Mouse (Mus musculus): Measurements from ENCODE around the gene Gas6. TPM values are rescaled to one million over a fixed set of nuclear protein-coding genes. Genes with fewer than 3 reads are reported as not detected.

Gas6 gene
- total RNA-seq, 1 experiment from 2014 or later = 166 TPM

DNA sequence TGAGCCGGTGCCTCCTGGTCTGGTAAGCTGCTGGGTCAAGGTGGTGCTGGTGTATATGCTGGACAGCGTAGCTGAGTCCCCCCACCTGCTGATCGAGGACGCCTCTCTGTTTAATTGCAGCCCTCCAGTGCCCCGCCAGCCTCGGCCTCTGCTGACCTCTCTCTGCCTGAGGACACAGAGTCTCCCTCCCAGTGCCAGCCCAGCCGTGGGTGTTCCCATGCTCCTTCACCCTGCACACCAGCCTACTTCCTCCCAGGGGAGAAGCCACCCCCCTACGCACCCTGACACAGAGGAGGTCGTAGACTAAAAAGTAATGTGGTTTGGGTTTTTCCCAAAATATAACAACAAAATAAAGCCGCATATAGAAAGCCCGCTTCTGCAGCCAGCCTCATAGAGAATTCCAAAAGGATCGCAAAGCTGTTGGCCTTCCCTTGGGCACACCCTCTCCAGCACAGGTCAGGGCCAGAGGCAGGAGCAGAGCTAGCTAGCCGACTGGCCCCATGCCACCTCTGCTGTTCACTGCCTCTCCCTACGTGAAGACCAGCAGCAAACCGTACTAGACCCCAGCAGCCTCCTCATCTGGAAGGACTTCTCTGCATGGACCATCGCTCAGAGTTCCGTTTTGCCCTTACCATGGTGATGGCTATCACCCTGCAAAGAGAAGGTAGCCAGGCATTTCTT is 33.1 kb downstream of the Gas6 start:
- DNase-seq = peak; percentile 58

DNA sequence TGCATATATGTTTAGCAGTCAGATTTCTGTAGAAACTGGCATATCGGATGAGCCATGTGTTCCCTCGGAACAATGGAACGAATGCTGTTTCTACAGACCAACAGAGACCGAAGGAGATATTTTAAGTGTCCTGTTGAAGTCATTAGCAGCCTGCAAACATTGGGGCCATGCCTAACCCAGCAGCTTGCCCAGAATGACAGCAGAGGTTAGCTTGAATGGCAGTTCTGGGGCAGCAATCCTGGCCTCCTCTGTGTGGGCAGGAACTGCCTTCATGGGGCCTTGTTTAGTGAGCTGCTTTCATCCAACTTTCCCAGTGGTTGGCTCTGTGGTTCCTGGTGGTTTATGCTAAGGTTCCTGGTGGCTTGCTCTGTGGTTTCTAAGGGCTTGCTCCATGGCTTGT is 34.9 kb downstream of the Gas6 start:
- DNase-seq = no peak

DNA sequence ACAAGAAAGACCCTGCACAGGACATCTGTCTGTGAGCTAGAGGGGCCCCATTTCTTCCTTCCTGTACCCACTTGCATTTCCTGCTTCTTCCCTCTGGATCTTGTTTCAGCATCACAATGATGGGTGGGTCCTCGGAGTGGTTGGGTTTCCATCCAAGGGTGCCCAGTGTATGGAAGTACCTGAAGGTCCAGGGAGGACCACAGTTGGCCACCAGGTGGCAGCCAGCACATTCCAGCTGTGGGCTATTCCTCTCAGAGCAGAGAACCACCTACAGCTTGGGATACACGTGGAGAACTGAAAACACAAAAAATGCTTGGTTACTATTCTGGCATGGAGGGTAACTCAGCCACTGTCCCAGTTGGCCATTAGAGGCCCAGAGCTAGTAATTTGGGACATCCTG is 39.0 kb downstream of the Gas6 start:
- DNase-seq = peak; percentile 78

DNA sequence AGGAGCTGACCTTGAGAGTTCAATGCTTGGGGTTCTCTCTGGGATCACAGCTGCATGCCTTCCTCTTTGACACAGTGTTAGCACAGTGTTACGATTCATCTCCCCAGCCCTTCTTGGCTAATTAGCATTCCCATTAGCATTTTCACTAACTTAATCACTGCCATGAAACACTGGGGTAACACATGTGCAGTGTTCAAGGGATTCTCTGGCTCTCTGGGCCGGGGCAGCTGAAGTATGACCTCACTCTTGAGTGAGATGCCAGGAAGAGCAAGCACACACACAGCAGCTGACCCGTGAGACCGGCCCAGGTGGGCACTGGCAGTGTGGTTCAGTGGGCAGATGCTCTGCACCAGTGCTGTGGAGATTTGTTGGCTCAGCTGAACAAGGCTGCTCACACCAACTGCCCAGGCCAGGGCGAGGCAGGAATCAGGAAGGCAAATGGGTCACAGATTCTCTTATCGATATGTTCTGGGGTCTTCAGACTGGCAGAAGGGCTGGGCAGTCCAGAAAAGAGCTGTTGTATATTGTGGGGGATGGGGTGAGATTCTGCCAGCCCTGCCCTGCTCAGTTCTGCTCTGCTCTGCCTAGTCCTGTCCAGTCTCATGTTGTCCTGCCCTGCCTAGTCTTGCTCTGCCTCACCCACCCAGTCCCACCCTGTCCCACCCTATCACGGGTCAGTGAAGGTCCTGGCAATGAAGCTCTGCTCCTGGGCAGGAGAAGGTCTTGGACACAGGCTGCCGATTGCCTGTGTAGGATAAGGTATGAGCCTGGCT is 39.8 kb downstream of the Gas6 start:
- DNase-seq = no peak

DNA sequence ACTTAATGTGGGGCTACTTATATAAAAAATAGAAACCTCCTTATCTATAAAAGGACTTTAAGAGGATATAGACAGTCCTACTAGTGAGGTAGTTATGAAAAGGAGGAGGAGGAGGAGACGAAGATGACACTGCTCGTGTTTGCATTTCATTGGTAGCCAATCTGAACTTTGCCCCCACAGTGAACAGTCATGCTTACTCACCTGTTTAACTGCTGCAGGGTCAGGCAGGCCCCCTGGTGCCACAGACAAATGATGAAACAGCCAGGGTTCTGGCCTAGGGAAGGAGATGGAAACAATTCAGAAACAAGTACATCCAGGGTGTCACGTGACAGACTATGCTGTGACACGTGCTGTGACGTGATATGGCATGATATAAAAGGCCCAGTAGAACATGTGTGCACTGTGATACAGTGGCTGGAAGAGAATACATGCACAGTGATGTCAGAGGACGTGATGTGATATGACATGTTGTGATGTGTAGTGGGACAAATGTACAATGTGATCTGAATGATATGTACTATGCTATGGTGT is 42.5 kb downstream of the Gas6 start:
- no peak for DNase-seq

DNA sequence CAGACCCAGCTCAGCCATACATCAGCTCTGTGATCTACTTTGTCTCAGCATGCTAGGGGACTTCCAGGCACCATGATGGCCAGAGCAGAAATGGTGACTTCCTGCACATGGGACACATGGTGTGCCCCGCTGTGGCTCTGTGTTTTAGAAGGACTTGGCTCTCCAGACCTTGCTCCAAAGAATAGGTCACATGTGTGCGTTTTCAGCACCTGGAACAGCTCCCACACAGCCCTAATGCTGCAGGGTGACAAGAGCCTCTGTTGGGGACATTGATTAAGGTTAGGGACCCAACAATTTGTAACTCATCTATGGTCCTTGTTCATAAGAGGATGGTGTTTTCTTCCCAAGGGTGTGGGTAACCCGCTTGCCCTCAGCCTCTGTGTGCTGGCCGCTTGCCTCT is 46.1 kb downstream of the Gas6 start:
- peak; percentile 63 for DNase-seq

DNA sequence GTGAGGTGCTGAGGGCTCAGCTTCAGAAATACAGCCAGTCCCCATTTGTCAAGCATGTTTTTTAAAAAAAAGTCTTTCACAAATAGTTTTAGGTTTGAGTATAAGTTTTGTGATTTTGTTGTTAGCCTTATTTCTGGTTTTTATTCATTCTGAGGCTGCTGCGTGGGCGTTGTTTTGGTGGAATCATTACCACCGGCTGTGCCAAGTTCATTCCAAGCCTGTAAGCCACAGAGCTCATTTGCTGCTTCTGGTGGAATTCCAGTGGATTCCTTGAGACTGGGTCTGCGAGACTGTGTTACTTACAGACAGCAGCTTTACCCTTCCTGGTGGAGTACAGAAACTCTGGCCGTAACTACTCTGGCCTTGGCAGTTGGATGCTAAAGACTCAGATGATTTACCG is 47.8 kb downstream of the Gas6 start:
- no peak for DNase-seq

DNA sequence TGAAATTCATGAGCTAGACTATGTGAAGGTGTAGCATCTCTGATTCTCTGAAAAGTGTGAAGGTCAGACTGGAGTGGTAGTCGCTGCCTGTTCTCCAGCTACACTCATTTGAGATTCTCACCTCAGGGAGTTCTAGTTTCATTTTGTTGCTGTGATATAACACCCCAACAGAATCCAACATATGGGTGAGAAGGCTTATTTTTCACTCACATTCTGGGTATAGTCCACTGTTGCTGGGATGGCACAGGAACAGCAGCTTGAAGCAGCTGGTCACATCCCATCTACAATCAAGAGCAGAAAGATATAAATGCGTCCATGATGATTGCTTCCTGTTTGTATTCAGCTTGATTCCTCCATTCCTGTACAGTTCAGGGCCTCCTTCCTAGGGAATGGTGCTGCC is 52.1 kb downstream of the Gas6 start:
- DNase-seq = no peak

DNA sequence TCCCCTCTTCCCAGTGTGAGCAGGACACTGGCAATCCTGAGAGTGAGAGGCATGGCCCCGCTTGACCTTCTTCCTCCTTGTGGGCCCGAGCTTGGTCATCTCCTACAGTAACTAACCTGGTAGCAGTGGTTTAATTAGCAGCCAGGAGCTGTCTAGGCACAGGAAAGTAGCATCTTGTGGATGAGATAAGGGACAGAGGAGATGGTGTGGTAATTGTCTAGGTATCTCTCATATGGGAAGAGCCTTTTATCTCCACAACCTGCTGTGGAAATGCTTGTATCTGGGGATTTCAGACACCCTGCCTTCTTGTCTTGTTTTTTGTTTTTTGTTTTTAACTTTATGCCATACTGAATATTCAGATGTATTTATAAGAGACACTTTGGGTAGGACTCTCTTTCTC is 56.8 kb downstream of the Gas6 start:
- DNase-seq = no peak

DNA sequence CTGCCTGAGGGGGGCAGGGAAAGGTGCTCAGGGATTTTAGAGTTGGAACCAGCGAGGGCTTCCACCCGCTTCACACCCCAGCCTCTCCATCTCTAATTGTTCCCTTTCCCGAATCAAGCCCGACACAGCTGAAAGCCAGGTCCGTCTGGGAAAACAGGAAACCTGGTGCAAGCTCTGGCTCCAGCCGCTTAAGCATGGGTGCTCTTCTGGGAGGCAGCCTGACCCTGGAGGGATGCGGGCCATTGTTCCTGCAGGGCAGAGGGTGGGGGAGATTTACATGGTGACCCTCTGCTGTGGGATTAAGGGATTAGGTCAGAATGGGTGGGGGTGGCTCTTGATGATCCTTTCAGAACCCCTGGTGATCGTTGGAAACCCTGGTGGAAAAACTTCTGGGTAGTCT is 58.2 kb downstream of the Gas6 start:
- DNase-seq = no peak

DNA sequence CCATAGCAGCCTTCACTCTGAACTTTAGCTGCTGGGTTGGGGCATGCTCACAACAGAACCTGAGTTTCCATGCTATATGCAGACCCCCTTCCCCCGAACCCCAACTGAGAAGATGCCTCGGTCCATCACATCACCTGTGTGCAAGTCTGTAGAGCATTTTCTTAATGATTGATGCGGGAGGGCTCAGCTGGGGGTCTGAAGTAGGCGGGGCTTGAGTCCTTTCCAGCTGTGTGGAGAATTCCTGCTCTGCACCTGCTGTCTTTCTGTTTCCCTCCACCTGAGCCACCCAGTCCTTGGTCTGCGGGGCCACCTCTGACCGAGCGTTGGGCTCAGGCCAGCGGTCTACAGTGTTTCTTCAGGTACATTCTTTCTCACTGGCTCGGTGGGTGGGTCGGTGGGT is 59.4 kb downstream of the Gas6 start, which contains the start of gene Tmem255b:
Tmem255b (plus strand) TSS at position 301 of the 400 bp plus-strand sequence.
- no peak for DNase-seq

DNA sequence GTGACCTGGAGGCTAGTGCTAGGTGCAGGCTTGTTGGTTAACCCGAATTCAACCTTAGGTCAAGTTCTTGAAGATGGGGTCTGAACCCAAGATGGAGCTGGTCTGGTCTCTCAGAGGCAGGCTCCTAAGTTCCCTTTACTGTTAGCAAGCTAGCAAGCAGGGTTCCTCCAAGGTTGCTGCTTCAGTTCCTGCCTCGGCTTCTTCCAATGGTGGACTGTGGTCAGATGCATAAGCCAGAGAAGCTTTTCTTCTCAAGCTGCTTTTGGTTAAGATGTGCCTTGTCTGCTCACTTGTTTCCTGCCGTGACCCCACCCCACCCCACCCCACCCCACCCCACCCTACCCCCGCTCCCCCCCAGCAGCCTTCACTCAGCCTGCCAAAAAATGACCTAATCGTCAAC is 61.2 kb downstream of the Gas6 start:
- no peak for DNase-seq

DNA sequence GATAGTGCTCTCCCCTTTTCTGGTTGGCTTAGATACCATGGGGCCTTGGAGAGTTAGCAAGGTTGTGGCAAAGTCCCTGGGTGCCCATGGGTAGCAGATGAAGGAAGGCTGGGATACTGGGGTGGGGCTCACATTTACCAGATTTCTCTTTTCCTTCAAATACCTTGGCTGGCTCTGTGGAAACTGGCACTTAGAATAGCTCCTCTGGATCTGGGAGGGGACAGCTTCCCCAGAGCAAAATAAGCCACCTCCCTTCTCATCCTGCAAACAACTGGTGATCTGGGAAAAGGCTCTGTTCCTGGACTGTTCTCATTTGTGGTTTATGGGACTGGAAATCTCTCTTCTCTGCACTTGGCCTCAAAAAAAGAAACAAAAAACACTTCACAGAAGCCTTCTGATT is 63.4 kb downstream of the Gas6 start:
- DNase-seq = no peak

DNA sequence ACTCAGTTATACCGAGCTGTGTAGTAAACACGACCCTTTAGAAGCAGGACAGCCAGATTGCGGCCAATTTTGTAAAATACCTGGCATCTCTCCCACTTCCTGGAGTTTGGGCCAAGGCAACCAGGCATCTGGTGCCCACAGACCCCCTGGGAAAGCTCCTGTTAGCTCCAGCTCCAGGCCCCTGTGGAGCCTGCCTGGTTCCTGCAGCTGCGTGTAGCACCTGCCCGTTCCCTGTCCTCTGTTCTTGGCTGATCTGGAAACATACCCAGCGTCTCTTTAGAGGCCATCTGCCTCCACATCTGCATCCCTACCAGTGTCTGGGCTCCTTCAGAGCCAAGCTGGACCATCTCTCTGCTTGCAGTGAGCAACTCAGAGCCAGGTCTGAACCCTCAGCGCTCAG is 63.9 kb downstream of the Gas6 start:
- no peak for DNase-seq

DNA sequence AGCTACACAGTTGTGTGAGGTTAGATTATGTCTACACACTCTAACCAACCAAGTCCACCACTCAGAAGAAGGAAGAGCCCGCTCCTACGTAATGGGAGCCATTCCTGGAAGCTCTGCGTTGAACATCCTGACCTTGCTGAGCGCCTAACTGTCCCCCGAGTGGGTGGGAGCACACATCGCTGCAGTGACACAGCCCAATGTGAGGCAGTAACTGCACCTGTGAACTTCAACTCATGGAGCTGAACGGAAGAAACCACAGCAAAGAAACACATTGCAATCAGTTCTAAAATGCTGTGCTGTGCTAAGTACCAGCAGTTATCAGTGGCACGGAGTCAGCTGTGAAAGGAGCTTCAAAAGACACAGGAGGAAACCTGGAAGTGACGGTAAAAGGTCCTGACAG is 66.1 kb downstream of the Gas6 start:
- no peak for DNase-seq

DNA sequence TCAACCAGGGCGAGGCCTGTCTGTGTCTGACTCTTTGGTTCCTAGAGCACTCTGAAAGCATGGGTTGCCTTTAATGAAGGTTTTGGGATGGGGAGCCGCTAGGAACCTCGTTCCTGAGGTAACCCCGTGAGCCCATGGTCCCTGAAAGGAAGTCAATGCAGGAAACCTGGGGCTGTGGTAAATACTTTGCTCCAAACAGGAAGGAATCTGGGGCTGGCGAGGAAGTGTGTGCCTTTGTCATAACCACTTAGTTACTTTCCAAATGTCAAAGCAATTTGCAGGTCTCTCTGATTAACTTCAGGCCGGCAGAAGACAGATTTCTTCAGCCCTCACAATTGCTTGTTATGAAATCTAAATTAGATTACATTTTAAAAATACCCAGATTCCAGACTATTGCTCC is 66.9 kb downstream of the Gas6 start:
- DNase-seq = no peak

DNA sequence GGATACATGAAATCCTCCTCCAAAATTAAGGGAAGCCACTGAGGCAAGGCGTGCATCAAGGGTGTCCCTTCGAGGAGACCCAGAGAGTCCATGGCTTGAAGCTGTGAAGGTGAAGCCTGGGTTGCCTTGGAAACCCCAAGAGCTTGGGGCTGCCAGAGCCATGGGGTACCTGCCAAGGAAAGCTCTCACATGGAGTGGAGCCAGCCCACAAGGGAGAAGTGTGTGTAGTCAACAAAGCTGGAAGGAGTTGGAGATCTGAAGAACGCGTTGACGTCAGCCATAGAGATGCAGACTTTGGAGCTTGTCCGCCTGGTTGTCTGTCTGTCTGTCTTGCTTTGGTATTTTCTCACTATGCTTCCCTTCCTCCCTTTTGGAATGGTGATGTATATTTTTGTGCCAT is 73.3 kb downstream of the Gas6 start:
- peak; percentile 21 for DNase-seq

DNA sequence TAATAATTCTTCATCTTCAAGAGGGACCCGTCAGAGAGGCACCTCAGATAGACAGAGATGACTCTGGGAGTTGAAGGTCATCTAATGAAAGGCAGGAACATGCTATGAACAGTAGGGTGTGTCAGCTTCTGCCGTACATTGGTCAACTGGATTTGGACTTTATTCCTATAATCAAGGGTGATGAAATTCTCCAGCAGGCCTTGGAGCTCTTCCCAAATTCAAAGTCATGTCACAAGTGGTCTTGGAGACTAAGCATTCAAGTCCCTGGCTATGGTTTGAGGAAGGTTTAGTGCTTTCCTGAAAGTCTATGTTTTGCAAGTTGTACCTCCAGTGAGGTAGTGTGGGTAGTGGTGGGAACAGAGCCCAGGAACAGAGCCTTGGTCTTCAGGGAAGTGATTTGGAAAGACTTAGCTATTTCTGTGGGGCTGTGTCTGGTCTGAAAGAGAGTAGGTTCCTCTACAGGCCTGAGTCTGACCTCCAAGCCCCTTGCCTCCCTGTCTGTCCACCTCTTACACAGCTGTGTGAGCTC is 75.1 kb downstream of the Gas6 start:
- no peak for DNase-seq

DNA sequence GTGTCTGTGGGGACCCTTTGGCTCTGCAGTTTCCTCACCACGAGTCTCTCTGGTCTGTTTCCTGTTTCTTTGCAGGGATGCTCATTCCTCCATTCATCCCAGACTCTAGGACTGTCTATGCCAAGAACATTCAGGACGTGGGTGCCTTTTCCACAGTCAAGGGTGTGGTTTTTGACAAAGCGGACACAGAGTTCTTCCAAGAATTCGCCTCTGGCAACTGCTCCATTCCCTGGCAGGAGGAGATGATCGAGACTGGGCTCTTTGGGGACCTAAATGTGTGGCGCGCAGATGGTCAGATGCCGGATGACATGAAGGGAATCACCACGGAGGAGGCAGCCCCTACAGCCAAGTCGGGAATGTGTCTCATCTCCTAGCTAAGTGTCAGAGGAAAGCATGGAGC is 78.4 kb downstream of the Gas6 start:
- no peak for DNase-seq

Data from adrenal gland, postnatal 25 days (tissue).